Mouse (Mus musculus): ENCODE data around the gene 1700028J19Rik. TPM values are rescaled to one million over a fixed set of nuclear protein-coding genes. Genes with fewer than 3 reads are reported as not detected.
"Not testable (repeated sequence)": the region's sequence is repeated elsewhere in the genome, so short reads cannot be mapped to it uniquely, and the experiment has no call there.

Gene 1700028J19Rik
- polyA plus RNA-seq, 1 experiment from 2014 or later: 0.97 TPM

DNA sequence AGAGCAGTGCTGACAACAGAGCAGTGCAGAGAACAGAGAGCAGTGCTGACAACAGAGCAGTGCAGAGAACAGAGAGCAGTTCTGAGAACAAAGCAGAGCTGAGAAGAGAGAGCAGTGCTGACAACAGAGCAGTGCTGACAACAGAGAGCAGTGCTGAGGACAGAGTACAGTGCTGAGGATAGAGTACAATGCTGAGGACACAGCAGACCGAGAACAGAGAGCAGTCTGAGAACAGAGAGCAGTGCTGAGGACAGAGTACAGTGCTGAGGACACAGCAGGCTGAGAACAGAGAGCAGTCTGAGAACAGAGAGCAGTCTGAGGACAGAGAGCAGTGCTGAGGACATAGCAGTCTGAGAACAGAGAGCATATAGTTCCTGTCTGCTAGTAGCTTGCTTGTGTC, 5.8 kb downstream of the 1700028J19Rik start:
- Histone ChIP-seq H3K27me3 (ENCODE audit: control insufficient read depth, insufficient read depth, low read depth, low read length) (no peaks in the 10 kb centered on the region), H3K9me3 (ENCODE audit: control insufficient read depth, low read length) (no peaks in the 10 kb centered on the region), H3K27ac (ENCODE audit: low read length) (no peak overlapping the region), H3K9ac (ENCODE audit: low read length) (no peak overlapping the region), H3K4me2 (ENCODE audit: low read depth, low read length) (no peak overlapping the region), H3K4me3 (ENCODE audit: low read length) (no peak overlapping the region), H3K36me3 (ENCODE audit: control insufficient read depth, insufficient read depth, low read length) (no peaks in the 10 kb centered on the region), H3K4me1 (replicated peaks; ENCODE audit: control insufficient read depth, insufficient read depth, low read length) (peaks cover 4% of the 10 kb centered on the region)
- 22% methylated on average over 1 of the region's 1 CpGs for WGBS
- no peak for ATAC-seq (ENCODE audit: low read depth)

DNA sequence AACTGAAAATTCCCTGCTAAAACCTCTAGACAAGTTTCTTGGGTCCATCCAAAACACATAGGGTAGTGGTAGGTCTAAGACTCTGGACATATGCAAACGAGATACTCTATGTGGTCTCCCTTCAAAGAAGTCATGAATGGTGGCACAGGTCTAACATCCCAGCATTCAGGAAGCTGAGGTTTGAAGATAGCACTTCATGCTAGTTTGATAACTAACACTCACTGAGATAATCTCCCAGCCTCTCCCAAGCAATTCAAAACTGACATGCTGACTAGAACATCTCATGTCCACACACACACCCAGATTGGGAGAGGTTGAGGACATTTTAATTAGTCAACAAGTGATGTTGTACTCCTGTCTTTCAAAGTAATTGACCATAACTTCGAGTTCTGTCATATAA, 6.6 kb downstream of the 1700028J19Rik start:
- 32% methylated on average over 2 of the region's 2 CpGs for WGBS
- no peak overlapping the region for H3K4me2 ChIP-seq (ENCODE audit: low read depth, low read length)
- H3K4me1 ChIP-seq (replicated peaks; ENCODE audit: control insufficient read depth, insufficient read depth, low read length): no peaks in the 10 kb centered on the region
- no peak overlapping the region for H3K9ac ChIP-seq (ENCODE audit: low read length)
- H3K36me3 ChIP-seq (ENCODE audit: control insufficient read depth, insufficient read depth, low read length): no peaks in the 10 kb centered on the region
- H3K9me3 ChIP-seq (ENCODE audit: control insufficient read depth, low read length): no peaks in the 10 kb centered on the region
- H3K4me3 ChIP-seq (ENCODE audit: low read length): no peak overlapping the region
- H3K27me3 ChIP-seq (ENCODE audit: control insufficient read depth, insufficient read depth, low read depth, low read length): no peaks in the 10 kb centered on the region
- no peak overlapping the region for H3K27ac ChIP-seq (ENCODE audit: low read length)
- no peak for ATAC-seq (ENCODE audit: low read depth)

DNA sequence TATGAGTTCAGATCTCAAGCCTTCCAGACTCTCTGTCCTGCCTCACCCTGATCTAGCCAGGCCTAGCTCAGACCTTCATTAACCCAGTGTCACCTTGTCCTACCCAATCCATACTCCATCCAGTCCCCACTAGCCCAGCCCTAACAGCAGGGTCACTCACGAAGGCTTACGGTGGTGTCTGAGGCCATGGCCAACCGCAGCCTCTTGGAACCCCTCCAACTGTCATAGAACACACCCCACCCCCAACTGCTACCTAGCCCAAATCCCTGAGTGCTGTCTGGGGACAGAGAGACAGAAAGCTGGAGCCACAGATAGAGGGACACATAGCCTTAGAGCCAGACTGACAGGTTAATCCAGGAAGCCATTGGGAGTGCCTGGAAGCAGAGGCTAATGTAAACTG, 10.6 kb downstream of the 1700028J19Rik start, which contains the start of gene Gm36864:
TSS of gene Gm36864 (plus strand) at position 269 of the 400 bp plus-strand sequence.
- Histone ChIP-seq H3K9me3 (ENCODE audit: control insufficient read depth, low read length) (no peaks in the 10 kb centered on the region), H3K27me3 (ENCODE audit: control insufficient read depth, insufficient read depth, low read depth, low read length) (no peaks in the 10 kb centered on the region), H3K36me3 (ENCODE audit: control insufficient read depth, insufficient read depth, low read length) (no peaks in the 10 kb centered on the region), H3K4me2 (ENCODE audit: low read depth, low read length) (no peak within 1 kb of the TSS), H3K9ac (ENCODE audit: low read length) (no peak within 1 kb of the TSS), H3K27ac (ENCODE audit: low read length) (no peak within 1 kb of the TSS), H3K4me1 (replicated peaks; ENCODE audit: control insufficient read depth, insufficient read depth, low read length) (no peaks in the 10 kb centered on the region), H3K4me3 (ENCODE audit: low read length) (no peak within 1 kb of the TSS)
- ATAC-seq (ENCODE audit: low read depth): no peak
- WGBS: 57% methylated on average over 3 of the region's 3 CpGs

DNA sequence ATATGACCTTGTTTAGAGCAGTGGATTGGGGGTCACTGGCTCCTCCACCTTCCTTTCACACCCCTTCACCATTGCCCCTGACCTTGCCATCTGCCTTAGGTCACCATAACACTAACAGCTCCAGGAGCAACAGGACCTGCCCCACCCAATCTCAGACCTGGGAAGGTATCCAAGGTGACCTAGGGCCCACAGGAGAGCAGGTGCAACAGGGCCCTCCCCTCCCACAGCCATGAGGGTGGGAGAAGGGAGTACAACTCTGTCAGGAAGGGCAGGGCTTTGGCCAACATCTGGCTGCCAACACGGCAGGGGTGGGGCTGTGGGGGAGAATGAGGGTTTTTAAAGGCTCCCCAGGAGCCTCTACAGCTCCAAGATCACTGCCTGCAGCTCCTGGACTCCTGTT, 21.4 kb downstream of the 1700028J19Rik start, which contains the start of gene Klk1:
TSS of gene Klk1 (plus strand) at position 285 of the 400 bp plus-strand sequence.
- Histone ChIP-seq H3K9me3 (ENCODE audit: control insufficient read depth, low read length) (no peaks in the 10 kb centered on the region), H3K4me1 (replicated peaks; ENCODE audit: control insufficient read depth, insufficient read depth, low read length) (no peaks in the 10 kb centered on the region), H3K4me2 (ENCODE audit: low read depth, low read length) (no peak within 1 kb of the TSS), H3K36me3 (ENCODE audit: control insufficient read depth, insufficient read depth, low read length) (no peaks in the 10 kb centered on the region), H3K27ac (ENCODE audit: low read length) (no peak within 1 kb of the TSS), H3K4me3 (ENCODE audit: low read length) (no peak within 1 kb of the TSS), H3K9ac (ENCODE audit: low read length) (no peak within 1 kb of the TSS), H3K27me3 (ENCODE audit: control insufficient read depth, insufficient read depth, low read depth, low read length) (no peaks in the 10 kb centered on the region)
- no peak for ATAC-seq (ENCODE audit: low read depth)
- 29% methylated on average over 1 of the region's 1 CpGs for WGBS

DNA sequence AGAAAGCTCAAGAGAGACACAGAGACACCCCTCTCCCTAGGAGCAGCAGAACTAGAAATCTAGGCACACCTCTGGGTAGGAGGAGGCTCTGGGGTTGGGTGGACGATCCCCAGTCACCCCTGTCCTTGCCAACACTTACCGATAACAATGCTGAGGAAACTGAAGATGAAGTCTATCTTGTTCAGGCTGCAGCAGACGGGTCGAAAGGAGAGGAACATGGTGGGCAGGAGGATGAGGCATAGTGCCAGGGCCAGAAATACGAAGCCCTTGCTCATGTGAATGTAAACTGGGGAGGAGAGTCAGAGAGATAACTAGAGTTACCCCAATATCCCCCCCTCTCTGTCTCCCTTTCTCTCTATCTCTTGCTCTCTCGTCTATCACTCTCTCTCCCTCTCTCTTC, 24.2 kb downstream of the 1700028J19Rik start:
- not testable (repeated sequence) for H3K4me3 ChIP-seq (ENCODE audit: low read length); H3K36me3 ChIP-seq (ENCODE audit: control insufficient read depth, insufficient read depth, low read length); H3K4me2 ChIP-seq (ENCODE audit: low read depth, low read length); H3K9ac ChIP-seq (ENCODE audit: low read length); H3K9me3 ChIP-seq (ENCODE audit: control insufficient read depth, low read length); H3K27ac ChIP-seq (ENCODE audit: low read length); ATAC-seq (ENCODE audit: low read depth); H3K27me3 ChIP-seq (ENCODE audit: control insufficient read depth, insufficient read depth, low read depth, low read length); H3K4me1 ChIP-seq (replicated peaks; ENCODE audit: control insufficient read depth, insufficient read depth, low read length)
- WGBS: 73% methylated on average over 6 of the region's 6 CpGs

DNA sequence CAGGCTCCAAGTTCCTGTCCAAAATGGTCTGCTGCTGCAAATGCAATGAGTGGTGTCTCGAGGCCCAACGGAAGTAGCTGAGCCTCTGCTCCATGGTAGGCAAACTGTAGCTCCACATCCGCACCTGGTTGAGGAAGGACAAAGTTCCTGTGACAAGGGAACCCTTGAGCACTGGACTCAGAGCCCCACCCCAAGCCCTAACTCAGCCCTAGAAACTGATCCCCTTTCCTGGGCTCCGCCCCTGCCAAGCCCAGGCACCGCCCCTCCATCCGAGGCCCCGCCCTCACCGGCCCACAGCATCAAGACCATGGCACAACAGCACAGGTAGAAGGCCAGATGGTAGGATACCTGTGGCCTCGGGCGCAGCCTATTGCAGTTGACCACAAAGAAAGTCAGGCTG, 24.9 kb downstream of the 1700028J19Rik start:
- not testable (repeated sequence) for ATAC-seq (ENCODE audit: low read depth); H3K4me2 ChIP-seq (ENCODE audit: low read depth, low read length); H3K27ac ChIP-seq (ENCODE audit: low read length); H3K9ac ChIP-seq (ENCODE audit: low read length); H3K4me1 ChIP-seq (replicated peaks; ENCODE audit: control insufficient read depth, insufficient read depth, low read length); H3K36me3 ChIP-seq (ENCODE audit: control insufficient read depth, insufficient read depth, low read length); H3K27me3 ChIP-seq (ENCODE audit: control insufficient read depth, insufficient read depth, low read depth, low read length); H3K9me3 ChIP-seq (ENCODE audit: control insufficient read depth, low read length); H3K4me3 ChIP-seq (ENCODE audit: low read length)
- WGBS: 48% methylated on average over 8 of the region's 10 CpGs

DNA sequence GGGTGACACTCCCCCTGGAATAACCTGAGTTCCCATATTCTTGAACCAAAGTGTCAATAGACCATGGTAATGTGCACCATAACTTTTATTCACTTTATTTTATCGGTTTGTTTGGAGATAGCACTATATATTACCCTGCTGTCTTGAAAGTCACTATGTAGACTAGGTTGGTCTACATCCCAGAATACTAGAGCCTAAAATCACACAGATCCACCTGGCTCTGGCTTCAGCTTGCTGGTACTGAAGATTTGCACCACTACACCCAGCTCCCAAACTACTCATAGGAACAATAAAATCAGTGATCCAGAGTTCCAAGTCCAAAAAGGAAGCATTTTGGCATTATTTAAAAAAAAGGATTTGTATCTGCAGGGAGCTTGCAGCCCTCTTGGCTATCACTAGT, 30.9 kb downstream of the 1700028J19Rik start, which contains the start of gene Klk1b5:
TSS of gene Klk1b5 (plus strand) at position 301 of the 400 bp plus-strand sequence.
- ATAC-seq (ENCODE audit: low read depth): no peak
- H3K4me1 ChIP-seq (replicated peaks; ENCODE audit: control insufficient read depth, insufficient read depth, low read length): no peaks in the 10 kb centered on the region
- H3K9me3 ChIP-seq (ENCODE audit: control insufficient read depth, low read length): no peaks in the 10 kb centered on the region
- no peak within 1 kb of the TSS for H3K4me2 ChIP-seq (ENCODE audit: low read depth, low read length)
- no peaks in the 10 kb centered on the region for H3K36me3 ChIP-seq (ENCODE audit: control insufficient read depth, insufficient read depth, low read length)
- no peak within 1 kb of the TSS for H3K9ac ChIP-seq (ENCODE audit: low read length)
- no peak within 1 kb of the TSS for H3K4me3 ChIP-seq (ENCODE audit: low read length)
- H3K27ac ChIP-seq (ENCODE audit: low read length): no peak within 1 kb of the TSS
- no peaks in the 10 kb centered on the region for H3K27me3 ChIP-seq (ENCODE audit: control insufficient read depth, insufficient read depth, low read depth, low read length)
- whole genome bisulfite sequencing: 76% methylated on average over 1 of the region's 1 CpGs

DNA sequence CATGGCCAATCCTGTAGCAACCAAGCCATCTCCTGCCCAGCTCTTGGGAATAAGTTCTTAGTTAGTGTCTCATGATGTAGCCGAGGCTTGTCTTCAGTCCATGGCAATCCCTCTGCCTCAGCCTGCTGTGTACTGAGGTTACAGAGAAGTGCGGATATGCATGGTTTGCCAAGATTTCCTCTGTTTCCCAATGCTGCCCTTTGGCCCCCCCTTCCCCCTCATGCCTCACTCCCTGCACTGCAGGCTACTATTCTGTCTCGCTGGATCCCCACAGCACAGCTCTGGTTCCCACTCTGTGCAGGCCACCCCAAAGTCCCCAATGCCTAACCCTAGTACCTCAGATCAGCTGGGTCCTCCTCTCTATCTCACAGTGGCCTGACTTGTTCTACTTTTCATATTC, 38.2 kb downstream of the 1700028J19Rik start:
- H3K4me2 ChIP-seq (ENCODE audit: low read depth, low read length): no peak overlapping the region
- H3K27me3 ChIP-seq (ENCODE audit: control insufficient read depth, insufficient read depth, low read depth, low read length): no peaks in the 10 kb centered on the region
- no peaks in the 10 kb centered on the region for H3K4me1 ChIP-seq (replicated peaks; ENCODE audit: control insufficient read depth, insufficient read depth, low read length)
- H3K36me3 ChIP-seq (ENCODE audit: control insufficient read depth, insufficient read depth, low read length): no peaks in the 10 kb centered on the region
- no peak for ATAC-seq (ENCODE audit: low read depth)
- H3K4me3 ChIP-seq (ENCODE audit: low read length): no peak overlapping the region
- H3K9me3 ChIP-seq (ENCODE audit: control insufficient read depth, low read length): no peaks in the 10 kb centered on the region
- no peak overlapping the region for H3K9ac ChIP-seq (ENCODE audit: low read length)
- WGBS: 73% methylated on average over 3 of the region's 3 CpGs
- H3K27ac ChIP-seq (ENCODE audit: low read length): no peak overlapping the region

DNA sequence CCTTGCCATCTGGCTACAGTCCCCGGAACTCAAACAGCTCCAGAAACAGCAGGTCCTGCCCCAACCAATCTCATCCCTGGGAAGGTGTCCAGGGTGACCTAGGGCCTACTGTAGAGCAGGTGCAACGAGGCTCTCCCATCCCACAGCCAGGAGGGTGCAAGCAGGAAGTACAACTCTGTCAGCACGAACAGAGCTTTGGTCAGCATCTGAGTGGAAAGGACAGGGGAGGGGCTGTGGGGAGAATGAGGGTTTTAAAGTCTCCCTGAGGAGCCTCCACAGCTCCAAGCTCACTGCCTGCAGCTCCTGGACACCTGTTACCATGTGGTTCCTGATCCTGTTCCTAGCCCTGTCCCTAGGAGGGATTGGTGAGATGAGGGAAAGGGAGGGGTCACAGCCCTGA, 39.4 kb downstream of the 1700028J19Rik start, which contains the start of gene Klk1b4:
TSS of gene Klk1b4 (plus strand) at position 301 of the 400 bp plus-strand sequence.
- WGBS: 25% methylated on average over 3 of the region's 3 CpGs
- H3K4me1 ChIP-seq (replicated peaks; ENCODE audit: control insufficient read depth, insufficient read depth, low read length); ATAC-seq (ENCODE audit: low read depth); H3K27ac ChIP-seq (ENCODE audit: low read length); H3K9ac ChIP-seq (ENCODE audit: low read length); H3K27me3 ChIP-seq (ENCODE audit: control insufficient read depth, insufficient read depth, low read depth, low read length); H3K4me2 ChIP-seq (ENCODE audit: low read depth, low read length); H3K36me3 ChIP-seq (ENCODE audit: control insufficient read depth, insufficient read depth, low read length); H3K4me3 ChIP-seq (ENCODE audit: low read length); H3K9me3 ChIP-seq (ENCODE audit: control insufficient read depth, low read length): not testable (repeated sequence)

DNA sequence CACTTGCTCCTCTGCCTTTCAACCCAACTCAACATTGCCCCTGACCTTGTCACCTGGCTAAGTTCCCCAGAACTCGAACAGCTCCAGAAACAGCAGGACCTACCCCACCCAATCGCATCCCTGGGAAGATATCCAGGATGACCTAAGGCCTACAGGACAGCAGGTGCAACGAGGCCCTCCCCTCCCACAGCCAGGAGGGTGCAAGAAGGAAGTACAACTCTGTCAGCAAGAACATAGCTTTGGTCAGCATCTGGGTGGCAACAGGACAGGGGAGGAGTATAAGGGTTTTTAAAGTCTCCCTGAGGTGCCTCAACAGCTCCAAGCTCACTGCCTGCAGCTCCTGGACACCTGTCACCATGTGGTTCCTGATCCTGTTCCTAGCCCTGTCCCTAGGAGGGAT, 48.6 kb downstream of the 1700028J19Rik start, which contains the start of gene Klk1b3:
TSS of gene Klk1b3 (plus strand) at position 301 of the 400 bp plus-strand sequence.
- ATAC-seq (ENCODE audit: low read depth): no peak
- Histone ChIP-seq H3K9me3 (ENCODE audit: control insufficient read depth, low read length) (no peaks in the 10 kb centered on the region), H3K27me3 (ENCODE audit: control insufficient read depth, insufficient read depth, low read depth, low read length) (no peaks in the 10 kb centered on the region)

More for the DNA sequence above, 48.6 kb downstream of the 1700028J19Rik start, which contains the start of gene Klk1b3:
- Histone ChIP-seq H3K4me1 (replicated peaks; ENCODE audit: control insufficient read depth, insufficient read depth, low read length) (no peaks in the 10 kb centered on the region), H3K9ac (ENCODE audit: low read length) (no peak within 1 kb of the TSS), H3K4me3 (ENCODE audit: low read length) (no peak within 1 kb of the TSS), H3K36me3 (ENCODE audit: control insufficient read depth, insufficient read depth, low read length) (no peaks in the 10 kb centered on the region), H3K4me2 (ENCODE audit: low read depth, low read length) (no peak within 1 kb of the TSS), H3K27ac (ENCODE audit: low read length) (no peak within 1 kb of the TSS)
- WGBS: 52% methylated on average over 3 of the region's 3 CpGs

All from lung, embryonic 16.5 days (tissue).